Mouse (Mus musculus) kidney, postnatal 10 days (tissue): Measurements from ENCODE around the gene Glg1.
A peak's percentile ranks its signal among the peaks of the same experiment; 100 is the strongest.
"Not testable (repeated sequence)": the region's sequence is repeated elsewhere in the genome, so short reads cannot be mapped to it uniquely, and the experiment has no call there.

ENCODE experiments used
- DNase-seq: peaks from one replicate; pipeline ENCODE4 v3.0.0; 2021; ENCODE audit warnings: mixed read lengths

Gene Glg1

DNA sequence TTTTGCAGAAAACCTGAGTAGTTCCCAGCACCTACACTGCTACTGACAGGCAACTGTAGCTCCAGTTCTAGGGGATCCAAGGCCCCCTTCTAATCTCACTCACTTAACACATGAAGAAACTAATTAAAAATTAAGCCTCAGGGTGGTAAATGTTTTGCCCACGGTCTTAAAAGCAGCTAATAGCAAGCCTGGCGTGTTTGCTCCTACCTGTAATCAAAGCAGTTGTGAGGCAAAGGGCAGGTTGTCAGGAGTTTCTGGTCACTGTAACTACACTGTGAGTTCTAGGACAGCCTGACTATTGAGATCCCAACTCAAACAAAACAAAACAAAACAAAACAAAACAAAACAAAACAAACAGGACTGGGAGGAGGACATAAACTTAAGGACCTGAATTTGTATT lies 8.9 kb downstream of the Glg1 start:
- DNase-seq = no peak

DNA sequence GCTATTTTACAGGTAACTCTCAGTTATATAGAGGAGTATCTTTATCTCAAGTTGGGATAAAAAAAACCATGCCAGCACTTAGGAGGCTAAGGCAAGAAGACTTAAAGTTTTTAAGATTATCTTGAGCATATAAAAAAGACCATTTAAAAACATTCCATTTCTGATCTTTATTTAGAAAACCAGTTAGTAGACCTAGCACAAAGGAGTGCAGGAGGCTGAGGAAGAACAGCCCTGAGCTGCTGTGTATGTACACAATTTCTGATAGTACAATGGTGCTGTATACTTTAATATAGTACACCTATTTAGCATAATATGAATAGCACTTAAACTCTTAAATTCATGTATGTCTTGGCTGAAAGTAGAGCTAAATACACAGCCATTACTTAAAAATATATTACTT lies 10.9 kb downstream of the Glg1 start:
- no peak for DNase-seq

DNA sequence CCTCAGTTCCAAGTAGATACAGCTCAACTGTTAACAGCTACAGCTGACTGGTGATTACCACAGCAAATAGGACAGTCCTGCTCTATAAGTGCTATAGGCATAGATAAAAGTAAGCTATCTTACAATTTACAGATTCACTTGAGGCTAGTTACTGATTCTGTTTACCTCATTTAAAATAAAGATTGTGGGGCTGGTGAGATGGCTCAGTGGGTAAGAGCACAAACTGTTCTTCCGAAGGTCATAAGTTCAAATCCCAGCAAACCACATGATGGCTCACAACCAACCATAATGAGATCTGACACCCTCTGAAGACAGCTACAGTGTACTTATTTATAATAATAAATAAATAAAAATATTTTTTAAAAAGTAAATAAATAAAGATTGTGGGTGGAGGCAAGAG lies 12.2 kb downstream of the Glg1 start:
- not testable (repeated sequence) for DNase-seq

DNA sequence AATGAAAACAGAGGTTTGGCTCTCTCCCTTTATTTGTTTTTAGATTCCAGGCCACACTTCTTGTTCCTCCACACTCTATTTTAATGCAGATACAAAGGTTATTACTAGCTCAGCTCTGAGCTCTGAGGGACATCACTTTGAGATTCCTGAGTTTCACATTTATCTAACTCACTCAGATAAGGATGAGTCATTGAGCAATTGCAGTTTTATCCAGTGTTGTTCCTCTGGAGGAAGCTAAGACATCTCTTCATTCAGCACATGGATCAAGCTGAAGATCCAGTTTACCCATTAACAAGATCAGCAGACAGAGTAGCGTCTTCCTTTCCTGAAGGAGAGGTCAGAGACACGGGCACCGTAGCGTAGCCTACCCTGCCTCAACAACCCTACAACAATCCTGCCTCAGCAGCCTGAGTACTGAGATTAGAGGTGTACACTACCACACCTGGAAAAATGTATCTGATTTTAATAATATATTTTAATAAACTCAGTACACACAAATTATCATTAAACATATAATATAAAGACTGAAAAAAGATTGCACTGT lies 12.7 kb downstream of the Glg1 start:
- DNase-seq = no peak

DNA sequence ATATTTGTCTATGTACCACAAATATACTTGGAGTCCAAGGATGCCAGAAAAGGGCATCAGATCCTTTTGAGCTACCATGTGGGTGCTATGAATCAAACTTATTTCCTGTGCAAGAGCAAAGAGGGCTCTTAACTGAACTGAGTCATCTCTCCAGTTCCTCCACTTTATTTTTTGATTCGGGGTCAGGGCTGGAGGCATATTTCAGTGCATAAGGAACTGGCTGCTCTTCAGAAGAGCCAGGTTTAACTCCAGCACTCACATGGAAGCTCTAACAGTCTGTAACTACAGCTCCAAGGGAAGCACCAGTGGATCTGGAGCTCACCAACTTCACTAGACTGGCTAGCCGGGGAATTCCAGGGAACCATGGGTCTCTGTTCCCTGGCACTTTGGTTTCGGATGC lies 21.7 kb downstream of the Glg1 start:
- DNase-seq = no peak

DNA sequence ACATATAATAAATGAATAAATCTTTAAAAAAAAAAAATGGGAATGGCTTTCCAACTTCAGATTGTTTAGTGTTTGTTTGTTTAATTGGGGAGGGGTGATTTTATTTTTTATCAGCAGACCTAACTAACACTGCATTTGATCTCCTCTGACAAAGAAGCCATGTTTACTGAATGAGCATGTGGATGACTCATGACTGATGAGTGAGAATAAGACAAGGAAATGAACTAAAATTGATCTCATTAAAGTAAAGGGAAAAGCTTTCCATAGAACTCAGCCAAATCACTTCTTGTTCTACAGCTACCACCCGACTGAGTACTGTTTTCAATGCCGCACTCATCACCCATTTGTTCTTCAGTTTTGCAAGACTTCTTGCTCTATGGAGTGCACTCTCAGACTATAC lies 25.3 kb downstream of the Glg1 start:
- DNase-seq = no peak

DNA sequence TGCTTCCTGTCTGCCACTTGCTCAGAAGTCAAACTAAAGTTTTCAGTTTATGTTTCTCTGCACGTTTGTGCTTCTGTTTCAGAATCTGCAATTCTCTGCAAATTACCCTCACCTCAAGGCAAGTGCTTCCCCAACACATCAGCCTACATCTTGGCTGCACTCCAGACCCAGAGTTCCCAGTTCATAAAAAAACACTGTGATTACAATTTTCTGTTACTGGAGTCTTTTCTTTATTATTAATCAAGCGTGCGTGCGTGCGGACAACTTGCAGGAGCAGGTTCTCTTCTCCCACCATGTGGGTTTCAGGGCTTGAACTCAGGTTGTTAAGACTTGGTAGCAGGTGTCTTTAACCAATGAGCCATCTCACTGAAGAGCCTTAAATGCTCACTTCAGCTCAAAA lies 34.9 kb downstream of the Glg1 start:
- peak; percentile 55 for DNase-seq

DNA sequence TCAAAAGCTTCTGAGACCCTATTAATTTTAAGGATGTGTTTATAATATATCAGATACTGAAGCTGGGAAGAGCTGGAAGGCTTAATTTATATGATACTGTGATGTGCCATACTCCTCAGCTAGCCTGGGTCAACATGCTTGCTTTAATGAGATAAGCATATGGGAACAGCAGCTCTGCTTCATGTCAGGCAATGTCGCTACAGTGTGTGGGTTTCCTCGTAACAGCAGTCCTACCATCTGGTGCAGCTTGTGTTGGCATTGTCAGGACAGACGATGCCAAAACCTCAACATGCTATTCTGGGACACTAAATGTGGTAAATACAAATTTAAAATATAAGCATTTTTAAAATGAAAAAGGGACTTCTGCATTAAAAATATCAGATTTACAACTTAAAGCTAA lies 40.9 kb downstream of the Glg1 start:
- DNase-seq = no peak

DNA sequence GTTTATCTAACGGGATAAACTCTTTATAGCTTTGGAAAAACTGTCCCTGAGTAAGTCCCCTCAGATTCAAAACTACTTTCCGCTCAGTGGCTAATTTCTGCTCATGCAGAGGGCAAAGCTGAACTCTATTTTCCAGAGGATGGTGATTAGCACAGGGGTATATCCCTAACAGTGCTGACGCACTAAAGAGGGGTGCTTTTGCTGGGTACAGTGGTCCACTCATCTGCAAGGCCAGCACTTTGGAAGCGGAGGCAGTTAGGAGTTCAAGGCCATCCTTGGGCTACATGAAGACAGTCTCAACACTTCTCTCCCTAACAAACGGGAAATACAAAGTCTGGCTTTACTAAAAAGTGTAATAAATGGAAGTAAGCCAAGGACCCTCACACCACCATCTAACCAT lies 45.6 kb downstream of the Glg1 start:
- DNase-seq = no peak

DNA sequence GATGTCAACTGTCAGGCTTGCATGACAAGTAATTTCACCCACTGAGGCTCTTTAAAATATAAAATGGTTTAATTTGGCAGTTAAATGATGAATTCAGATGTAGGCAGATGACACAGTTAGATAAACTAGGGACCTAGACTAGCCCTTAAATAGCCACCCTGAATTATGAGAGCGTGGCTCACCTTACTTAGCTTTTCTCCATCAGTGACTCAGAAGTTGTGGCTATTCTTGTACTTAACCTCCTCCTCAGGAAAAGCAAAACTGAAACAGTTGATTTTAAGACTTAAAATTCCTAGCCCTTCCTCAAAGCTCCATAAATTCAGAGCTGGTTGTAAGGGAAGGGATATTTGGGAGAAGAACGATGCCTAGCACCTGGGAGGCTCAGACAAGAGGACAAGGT lies 47.8 kb downstream of the Glg1 start:
- no peak for DNase-seq

DNA sequence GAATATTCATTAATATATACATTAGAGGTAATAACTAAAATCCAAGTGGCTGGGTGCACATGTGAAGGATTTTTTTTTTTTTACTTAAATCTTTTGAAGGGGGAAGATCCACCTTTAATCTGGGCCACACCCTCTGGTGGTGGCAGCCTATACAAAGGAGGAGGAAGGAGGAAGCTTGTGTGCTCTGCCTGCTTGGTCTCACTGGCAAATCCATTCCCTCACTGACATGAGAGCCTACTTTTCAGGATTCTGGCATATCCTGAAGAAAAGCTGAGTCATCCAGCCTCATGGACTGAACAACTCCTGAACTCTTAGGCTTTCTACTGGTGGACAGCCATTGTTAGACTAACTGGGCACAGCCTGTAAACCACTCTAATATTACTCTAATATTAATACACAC lies 49.1 kb downstream of the Glg1 start:
- no peak for DNase-seq

DNA sequence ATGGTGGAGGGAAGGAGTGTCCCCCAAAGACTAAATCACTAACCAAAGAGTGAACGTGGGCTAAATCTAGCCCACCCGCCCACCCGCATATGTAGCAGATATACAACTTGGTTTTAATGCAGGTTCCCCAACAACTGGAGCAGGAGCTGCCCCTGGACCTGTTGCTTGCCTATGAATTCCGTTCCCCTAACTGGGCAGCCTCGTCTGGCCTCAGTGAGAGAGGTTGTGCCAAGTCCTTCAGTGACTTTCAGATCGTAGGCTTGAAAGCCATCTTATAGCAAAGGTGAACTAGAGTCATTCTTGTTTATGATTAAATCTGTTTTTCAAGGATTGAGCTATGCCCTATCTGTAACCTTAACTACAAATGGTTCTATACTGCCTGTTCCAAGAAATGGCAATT lies 52.7 kb downstream of the Glg1 start:
- no peak for DNase-seq

DNA sequence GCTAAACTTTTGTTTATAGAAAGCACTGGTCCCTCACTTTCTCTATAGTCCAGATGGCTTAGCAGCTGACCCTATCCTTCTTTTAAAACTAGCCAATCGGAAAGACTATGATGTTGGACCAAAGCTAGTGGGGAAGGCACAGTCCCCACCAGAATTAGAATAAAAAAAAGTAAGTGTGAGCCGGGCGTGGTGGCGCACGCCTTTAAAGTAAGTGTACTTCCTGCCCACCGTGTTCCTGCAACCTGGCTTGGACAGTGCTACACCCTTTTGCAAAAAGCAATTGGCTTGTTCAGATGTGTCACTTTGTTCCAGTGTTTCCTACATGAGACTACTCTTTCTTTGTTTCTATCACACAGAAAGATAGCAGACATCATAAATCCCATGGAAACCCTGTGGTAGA lies 54.0 kb downstream of the Glg1 start:
- DNase-seq = no peak

DNA sequence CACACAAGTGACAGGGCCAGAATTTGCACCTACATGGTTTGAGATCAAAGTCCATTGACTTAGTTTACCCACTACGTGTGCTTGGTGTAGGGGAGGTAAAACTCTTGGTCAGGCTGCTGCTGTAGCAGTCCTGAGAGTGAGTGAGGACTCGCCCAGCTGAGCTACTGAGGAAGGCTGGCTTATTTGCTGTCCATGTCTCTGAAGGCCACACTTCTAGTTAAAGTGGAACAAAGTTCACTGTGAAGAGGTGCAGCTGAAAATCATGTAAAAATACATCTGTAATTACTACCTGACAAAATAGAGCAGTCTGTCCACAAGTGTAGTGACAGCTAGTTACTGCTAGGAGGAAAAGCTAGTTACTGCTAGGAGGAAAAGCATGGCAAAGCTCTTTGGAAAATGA lies 55.7 kb downstream of the Glg1 start:
- no peak for DNase-seq

DNA sequence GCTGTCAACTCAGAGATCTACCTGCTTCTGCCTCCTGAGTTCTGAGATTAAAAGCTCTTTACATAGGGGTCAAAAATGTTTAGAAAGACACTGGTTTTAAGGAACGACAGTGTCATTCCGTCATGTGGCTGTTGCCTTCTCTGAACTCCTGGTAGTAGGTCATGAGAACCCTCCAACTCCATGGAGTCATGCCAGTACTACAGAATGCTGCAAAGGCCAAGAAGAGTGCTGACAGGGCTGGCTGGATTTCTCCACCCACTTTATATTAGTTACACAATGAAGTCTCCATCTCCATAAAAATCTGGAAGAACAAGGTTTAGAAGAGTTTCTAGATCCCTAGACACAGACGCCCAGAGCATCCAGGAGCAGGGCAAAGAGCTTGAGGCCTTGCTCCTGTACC lies 61.0 kb downstream of the Glg1 start:
- DNase-seq = no peak

DNA sequence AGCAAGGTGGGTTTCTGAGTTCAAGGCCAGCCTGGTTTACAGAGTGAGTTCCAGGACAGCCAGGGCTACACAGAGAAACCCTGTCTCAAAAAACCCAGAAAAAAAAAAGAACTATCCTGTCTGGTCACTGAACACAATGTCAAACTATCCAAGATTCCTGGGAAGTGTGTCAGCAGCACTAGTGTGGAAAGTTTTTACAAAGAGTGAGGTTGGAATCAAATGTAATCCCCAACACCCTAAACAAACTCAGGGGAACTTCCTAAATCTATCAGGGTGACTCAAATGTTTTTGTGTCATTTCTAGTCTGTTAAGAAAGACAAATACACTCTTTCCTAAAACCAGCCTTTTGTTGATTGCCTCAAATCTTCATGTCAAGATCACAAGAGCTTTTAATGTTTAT lies 62.8 kb downstream of the Glg1 start:
- no peak for DNase-seq

DNA sequence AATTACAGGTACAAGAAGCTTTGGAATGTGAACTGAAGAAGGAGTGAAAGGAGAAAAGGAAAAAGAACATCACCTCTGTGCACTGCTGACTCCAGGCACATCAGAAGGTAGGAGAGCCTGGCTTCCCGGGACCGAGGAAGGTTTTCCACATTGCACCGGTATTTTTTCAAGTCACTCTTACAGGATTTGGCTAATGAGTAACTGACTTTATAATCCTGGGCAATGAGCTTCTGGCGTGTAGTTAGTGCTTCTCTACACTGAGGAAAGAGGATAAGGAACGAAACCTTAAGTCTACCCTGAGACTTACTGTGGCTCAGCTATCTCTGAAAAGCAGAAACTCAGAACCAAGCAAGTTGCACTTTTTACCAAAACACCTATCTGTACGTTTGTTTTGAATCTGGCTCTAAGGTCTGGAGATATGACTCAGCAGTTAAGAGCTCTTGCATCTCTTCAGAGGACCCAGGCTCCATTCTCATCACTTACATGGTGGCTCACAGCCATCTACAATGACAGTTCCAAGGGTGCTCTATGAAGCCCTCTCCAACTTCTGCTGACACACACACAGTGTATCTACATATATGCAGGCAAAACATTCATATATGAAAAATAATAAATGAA lies 70.3 kb downstream of the Glg1 start:
- DNase-seq = peak; percentile 20

DNA sequence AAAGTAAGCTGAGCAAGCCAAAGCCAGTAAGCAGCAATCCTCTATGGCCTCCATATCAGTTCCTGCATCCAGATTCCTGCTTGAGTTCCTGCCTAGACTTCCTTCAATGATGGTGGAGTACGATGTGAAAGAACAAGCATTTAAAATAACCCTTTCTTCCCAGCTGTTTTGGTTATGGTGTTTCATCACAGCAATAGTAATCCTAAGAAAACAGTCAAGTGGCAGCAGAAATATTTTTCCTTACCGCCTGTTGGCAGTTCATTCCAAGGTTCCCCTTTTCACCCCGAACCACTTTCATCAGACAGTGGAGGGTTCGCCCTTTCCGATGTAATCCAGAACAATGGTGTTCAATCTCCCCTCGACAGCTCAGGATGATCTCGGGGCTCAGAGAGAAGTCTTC lies 71.5 kb downstream of the Glg1 start:
- DNase-seq = no peak

DNA sequence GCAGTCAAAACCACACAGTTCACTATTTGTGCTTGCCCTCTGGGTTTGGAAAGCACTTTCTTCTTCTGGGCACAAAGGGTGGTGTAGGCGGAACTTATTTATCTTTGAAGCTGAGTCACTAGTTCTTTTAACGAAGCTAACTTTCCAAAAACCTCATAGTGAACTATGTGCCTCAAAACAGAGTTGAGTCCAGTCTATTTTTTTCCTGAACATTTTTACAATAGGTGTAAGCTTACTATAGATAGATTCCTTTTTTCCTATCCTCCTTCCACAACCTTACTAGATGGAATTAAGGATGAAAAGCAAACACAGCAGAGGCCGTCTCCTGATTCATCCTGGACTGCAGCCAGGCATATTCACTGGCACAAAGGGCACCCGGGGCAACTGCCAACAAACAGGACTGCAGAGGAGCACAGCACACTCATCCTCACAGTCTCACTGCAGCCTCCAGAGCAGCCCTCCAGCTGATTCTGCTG lies 73.5 kb downstream of the Glg1 start:
- DNase-seq = peak; percentile 73

DNA sequence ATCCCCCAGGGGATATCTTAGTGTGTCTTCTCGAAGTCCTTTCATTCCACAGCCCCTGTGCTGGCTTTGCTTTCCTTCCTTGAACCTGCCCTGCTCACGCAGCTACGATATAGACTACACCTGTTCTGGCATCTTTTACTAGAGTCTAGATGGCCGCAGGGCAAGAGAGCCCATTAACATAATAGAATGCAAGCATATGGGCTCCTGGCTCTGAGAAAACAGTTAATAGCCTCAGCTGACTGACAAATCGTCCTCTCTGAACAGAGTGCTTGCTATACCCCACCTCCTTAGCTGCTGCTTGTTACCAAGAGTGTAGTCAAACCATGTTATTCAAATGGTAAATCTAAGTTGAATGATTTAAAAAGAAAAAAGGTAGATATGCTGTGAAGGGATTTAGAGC lies 87.4 kb downstream of the Glg1 start:
- no peak for DNase-seq

DNA sequence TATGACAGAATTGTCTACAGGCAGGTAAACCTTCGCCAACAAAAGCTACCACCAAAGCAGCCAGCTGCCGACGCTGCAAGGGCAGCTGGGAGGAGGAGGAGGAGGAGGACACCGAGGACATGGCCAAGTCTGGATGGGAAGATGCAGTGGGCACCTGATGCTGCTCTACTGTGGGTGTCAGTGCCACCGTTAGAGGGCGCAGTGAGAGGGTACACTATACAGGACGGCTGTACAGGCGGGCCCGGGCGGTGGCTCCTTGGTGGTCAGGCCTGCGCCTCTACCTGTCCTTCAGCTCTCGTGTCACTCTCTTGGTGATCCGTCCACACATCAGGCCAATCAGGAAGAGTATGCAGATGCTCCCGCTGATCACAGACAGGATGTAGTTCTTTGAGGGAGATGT lies 101.4 kb downstream of the Glg1 start:
- DNase-seq = peak; percentile 80

DNA sequence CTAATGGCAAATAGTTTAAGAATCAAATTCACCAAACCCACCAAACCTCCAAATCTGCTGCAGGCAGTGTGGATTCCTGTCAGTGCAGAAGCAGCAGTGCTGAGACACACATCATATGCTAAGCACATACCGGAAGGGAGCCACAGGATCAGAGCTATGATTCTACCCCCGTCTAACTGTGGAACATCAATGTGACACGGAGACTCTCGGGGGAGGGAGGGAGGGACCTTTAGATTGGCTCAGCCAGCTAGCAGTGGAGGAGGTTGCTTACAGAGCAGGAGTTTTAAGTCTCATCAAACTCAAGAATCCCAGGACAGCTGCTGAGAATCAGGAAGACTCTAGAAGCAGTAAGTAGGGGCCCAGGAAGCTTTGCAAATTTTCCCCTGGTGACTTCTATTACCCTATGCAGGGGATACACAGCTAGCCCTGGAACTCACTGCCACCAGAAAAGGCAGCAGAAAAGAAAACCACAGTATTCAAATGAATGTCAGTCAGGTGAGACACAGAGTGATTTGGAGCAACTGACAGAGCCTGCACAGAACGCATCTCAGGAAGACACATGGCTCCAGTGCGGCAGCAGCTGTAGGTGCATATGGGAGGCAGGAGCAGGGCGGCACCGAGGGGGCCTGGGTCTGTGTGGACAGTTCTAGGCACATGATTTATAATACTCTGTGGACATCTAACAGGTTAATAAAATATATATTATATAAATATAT lies 103.1 kb downstream of the Glg1 start:
- DNase-seq = peak; percentile 15

DNA sequence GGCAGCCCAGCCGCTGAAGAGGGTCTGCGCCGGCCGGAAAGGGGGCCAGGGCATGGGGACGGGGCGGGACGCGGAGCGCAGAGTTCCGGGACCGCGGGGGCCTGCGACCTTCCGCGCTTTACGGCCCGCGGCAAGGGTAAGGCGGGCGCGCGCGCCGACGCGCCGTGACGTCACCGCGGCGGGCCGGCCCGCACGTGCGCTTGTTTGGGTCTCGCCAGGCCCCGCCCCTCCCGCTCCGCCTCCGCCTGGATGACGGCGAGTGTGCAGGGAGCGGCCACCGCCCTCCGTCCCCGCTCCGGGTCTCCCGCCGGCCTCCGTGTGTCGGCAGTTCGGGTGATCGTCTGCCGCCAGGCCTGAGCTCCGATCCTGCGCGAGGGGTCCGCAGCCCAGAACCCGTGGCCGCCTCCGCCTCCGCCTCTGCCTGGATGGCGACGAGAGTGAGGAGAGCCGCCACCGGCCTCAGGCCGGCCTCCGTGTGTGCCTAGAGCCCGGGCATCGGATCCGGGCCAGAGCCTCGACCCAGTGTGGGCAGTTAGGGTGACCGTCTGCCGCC lies 113.5 kb downstream of the Glg1 start:
- DNase-seq = peak; percentile 98

DNA sequence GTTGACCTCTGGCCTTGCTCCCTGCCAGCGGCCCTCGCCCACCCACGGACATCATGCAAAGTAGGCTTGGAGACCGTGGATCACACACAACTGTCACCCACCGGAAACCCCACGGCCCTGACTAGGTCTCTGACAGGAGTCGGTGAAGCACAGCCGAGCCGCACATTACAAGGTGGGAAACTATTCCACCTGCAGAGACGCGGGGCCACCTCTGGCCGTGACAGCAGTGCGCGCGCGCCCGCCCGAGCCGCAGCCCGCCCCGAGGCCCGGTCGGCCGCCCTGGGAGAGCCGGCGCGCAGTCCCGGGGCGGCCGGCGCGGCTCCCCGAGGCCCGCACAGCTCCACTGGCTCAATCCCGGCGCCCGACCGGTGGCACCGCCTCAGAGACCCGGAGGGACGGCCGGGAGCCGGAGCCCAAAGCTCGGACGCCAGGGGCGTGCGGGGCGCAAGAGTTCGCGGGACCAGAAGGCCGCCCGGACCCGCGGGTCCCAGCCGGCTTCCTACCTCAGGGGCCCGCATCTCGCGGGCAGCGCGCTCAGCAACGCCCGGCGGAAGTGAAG lies 114.0 kb downstream of the Glg1 start:
- DNase-seq = peak; percentile 33
